Mouse (Mus musculus): ENCODE measurements at regions not wholly inside any gene's neighbourhood (a gene's known extent, or its start where the extent isn't known, plus 50 kb on each side); places are given as distances from the start of the nearest gene placed in this dataset.
"Not testable (repeated sequence)": the region's sequence is repeated elsewhere in the genome, so short reads cannot be mapped to it uniquely, and the experiment has no call there.

DNA sequence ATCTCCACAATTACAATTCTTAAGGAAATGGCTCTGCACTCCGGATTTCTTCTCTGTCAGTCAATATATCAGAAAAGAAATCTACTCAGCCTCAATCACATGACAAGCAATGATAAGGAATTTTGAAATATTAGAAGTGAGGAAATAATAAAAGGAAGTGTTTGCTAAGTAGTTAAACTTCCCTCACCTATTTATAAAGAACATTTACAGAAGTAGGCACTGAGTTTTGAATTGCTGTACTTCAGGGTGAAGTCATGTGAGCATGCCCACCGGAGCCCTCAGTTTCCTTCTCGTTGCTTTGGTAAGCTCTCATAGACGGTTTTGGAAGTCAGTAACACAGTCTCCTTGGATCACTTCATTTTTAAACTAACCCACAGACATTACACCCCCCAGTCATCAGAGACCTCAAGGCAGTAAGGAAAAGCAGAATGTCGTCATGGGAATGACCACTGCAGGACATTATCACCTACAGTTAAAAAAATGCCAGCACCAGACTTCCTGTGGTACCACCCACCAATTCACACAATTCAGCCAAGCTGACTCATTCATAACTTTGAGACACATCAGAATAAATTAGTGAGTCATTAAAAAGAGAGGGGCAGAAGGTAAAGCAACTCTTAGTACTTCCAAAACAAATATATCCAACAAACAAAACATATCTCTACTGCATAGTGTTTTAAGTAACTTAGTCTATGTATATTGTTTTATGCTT, 541.6 kb upstream of the Hsf2 start:
- intact Hi-C loops (cut with DNase I) = no loop called here
- no peak for DNase-seq (ENCODE audit: extremely low spot score in 1 of 2, low spot score in 2 of 2)

DNA sequence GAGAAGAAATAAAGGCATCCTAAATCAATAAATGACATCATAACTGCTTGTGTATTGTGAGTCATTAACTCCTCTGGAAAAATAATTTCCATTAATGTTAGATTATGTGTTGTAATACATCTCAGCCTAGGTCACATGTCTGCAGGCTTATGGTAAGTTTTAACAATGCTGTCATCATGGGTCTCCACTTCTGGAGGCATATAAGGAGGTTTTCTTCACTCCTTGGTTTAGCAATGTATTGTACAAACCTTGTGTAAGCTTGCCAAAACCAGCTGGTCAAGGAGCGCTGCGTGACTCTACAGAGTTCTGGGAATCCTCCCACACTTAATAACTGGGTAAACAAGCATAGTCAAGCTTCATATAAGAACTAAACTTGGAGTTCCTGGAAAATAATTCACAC, 529.5 kb upstream of the Hsf2 start:
- no peak for DNase-seq (ENCODE audit: extremely low spot score in 1 of 2, low spot score in 2 of 2)
- intact Hi-C loops (cut with DNase I) = no loop called here

DNA sequence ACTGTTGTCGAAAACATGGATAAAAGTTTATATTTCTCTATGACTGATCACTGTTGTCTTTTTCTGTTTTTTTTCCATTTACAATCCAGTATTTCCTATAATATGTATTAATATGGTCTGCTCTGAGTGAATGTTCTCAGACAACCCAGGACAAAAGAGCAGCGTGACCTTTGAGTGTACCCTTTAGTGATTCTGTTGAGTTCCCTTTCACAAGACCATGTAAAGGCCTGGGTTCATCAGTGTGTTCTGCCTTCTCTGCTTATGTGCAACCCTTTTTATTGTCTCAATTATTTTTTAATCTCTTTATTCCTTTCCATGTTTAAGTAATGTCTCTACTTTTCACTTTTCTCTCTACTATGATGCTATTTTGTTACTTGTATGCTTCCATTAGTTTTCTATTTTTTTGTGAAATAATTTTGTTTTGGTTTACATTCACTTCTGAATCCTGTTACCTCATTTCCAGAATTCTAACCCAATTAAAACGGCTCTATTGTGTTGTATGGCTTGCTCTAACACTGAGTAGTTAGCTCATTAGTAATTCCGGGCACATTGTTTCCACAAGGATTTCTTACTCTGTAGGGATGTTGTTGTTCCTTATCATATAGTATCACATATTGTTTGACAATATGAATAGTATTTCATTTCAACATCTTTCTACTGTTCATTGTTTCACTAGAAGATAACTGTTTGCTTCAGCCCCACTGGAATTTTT, 523.9 kb upstream of the Hsf2 start:
- no peak for DNase-seq (ENCODE audit: extremely low spot score in 1 of 2, low spot score in 2 of 2)
- intact Hi-C loops (cut with DNase I) = no loop called here

DNA sequence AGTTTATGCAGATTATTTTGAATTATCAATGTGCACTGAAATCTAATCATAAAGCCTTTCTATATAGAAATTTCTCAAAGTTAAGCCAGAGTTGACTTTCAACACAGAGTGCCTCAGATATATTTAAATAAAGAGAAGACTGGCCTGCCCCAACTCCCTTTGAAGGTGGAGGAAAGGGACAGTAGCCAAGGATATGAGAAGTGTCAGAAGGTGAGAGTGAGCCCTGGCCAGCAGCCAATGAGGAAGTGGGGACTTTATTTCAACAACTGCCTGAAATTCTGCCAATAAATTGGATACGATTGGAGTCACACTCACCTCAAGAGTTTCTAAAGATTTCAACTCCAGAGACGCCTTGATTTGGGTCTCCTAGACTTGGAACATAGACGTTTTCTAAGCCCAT, 523.0 kb upstream of the Hsf2 start:
- intact Hi-C loops (cut with DNase I) = no loop called here
- peak in 1 of 2 experiments; percentile 37 for DNase-seq (ENCODE audit: extremely low spot score in 1 of 2, low spot score in 2 of 2)

DNA sequence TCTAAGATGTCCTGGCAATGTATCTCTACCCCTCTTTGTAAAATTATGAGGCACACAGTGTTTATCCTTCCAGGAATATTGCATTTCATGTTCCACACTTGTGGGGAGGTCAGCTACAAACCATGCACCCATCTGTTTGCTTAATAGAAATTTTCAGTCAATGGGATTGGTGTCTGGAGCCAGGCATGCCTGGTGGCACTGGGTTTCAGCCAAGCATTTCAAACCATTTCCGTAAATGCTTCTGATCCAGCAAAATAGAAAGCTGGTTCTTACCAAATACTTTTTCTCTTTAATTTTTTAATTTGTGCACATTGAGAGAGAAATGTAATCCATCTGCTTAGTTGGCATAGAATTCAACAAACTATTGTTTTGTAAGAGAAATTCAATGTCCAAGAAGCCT, 517.3 kb upstream of the Hsf2 start:
- DNase-seq (ENCODE audit: extremely low spot score in 1 of 2, low spot score in 2 of 2) = no peak

DNA sequence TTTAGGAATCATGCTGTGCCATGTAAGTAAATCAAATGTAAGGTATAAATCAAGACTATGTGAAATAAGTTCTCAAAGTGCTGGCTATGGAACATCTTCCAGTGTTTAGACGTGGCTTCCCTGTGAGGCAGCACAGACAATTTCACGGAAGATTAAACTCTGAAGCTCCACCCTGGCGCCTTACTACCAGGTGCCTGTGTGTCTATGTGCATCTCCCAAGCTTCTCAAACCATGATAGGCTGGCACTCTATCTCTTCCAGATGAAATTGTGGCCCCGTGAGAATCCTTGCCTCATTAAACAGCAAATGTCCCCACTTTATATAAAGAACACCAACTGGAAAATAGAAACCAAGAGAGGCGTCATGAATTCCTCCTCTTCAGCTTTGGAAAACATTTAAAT, 511.4 kb upstream of the Hsf2 start:
- intact Hi-C loops (cut with DNase I) = no loop called here
- no peak for DNase-seq (ENCODE audit: extremely low spot score in 1 of 2, low spot score in 2 of 2)

More for the DNA sequence above, 517.3 kb upstream of the Hsf2 start:
- intact Hi-C loops (cut with DNase I) = no loop called here

DNA sequence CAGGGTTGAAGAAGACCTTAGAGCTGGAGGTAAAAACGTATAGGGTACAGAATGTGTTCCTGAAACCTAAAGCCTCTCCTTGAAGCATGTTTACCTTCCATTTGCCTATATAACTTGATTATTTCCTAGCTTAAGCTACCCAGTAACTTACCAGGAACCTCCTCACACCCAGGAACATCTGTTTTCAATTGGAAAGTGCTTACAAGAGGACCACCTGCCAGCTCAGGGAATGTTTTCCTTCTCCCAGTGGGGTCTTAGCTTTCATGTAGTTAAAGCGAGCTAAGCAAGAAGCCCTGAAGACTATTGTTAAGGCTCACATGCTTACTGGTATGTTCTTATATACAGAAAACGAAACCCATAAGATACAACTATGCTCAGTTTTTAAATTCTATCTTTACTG, 506.6 kb upstream of the Hsf2 start:
- intact Hi-C loops (cut with DNase I) = no loop called here
- peak in 1 of 2 experiments; percentile 22 for DNase-seq (ENCODE audit: extremely low spot score in 1 of 2, low spot score in 2 of 2)

DNA sequence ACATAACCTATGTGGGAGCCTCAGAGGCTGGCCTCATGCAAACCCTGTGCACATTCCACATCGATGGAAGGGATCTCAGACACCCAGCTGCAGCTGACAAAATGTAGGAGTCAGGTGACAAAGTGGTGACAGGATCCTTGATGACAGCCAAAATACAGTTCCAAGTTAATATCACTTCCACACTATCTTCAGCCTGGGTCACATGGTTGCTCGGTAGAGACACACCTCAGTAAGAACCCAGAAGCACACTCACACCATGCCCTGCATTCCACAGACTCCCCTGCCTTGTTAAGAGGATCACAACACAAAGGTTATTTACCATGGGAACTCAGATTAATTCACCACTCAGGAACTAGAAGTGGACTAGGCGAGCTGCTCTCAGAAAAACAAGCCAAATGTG, 505.4 kb upstream of the Hsf2 start:
- intact Hi-C loops (cut with DNase I) = no loop called here
- no peak for DNase-seq (ENCODE audit: extremely low spot score in 1 of 2, low spot score in 2 of 2)

DNA sequence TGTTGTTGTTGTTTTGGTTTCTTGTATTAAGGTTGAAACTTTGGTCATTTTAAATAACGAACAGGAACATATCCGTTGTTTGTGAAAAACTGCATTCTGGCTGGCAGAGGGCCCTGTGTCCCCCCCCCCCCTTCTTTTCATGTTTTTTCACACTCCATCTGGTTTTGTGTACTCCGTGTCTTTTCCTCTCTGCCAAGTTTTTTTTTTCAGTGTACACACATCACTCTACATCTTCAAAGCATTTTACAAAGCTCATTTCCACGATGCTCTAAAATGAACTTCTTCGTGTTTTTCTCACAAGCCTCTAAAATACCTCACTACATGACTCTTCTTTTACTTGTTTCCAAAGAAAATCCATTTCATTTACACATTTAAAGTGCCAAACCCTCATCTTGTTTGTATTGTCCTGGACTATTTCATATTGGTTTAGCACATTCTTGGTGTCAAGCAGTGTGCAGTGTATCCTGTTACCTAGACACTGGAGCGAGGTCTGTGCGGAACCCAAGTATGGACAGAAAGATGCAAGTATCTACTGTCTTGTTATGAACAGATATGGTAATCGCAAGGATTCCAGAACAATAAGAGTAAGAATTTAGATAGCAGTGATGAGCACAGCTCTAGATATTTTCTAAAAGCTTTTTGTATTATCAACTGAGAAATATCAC, 503.5 kb upstream of the Hsf2 start:
- peak in 1 of 2 experiments; percentile 23 for DNase-seq (ENCODE audit: extremely low spot score in 1 of 2, low spot score in 2 of 2)
- intact Hi-C loops (cut with DNase I) = no loop called here

DNA sequence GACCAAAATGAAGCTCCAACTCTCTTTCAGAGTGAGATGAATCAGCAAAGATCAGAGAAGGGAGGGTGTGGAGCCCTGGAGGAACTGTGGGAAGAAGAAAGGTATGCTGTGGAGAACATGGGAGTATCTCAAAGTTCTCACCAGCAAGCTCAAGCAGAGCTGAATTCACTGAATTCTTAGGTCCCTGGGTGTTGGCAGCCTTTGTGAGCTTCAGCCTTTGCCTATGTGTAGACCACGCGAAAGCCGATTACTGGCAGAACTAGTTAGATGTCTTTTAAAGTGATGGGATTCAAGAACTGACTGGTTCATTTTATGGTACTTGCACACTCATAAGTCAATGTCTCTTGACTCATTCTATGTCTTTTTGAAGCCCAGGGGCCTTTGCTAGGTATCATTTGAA, 491.2 kb upstream of the Hsf2 start:
- DNase-seq (ENCODE audit: extremely low spot score in 1 of 2, low spot score in 2 of 2) = no peak
- intact Hi-C loops (cut with DNase I) = loop anchor here (10.0 kb wide), 1 partner anchor 190 kb away; no protein-coding TSS in a partner anchor

DNA sequence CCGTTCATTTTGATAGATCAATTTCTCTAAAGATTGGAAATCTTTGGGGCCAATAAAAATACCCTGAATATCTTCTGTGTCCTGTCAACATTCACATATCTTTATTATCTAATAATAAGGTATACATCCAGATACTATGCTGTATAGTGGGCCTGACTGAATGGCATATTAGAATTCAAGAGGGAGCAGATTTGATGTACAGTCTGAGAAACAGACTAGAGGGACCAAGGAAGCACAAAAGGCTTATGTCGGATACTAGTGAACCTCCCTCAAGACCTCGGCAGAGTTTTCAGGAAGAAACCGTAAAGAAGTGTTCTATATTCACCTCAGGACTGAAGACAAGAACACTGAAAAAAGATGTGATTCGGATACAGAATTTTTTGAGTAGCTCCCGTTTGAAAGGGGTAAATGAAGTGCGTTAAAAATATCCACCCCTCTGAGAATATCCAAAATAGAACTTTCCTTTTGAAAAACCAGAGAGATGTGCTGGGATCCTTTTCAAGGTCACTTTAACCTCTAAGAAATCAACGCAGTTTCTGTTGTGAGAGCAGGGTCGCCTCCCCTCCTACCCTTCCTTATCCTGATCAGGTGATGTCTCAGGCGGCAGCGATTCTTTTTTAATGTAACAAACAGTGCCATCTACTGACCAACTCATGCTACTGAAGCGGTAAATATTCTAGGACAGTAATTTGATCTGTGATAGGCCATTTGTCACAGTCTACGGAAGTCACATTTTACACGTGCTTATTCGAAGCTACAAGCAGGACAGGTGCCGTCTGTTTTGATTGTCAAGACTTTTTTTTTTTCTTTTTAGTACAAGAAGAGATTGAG, 485.1 kb upstream of the Hsf2 start:
- intact Hi-C loops (cut with DNase I) = loop anchor here (1.0 to 10.0 kb wide), 2 partner anchors 314 to 628 kb away; no protein-coding TSS in a partner anchor
- peak; percentile 39 to 68 for DNase-seq (ENCODE audit: extremely low spot score in 1 of 2, low spot score in 2 of 2)

DNA sequence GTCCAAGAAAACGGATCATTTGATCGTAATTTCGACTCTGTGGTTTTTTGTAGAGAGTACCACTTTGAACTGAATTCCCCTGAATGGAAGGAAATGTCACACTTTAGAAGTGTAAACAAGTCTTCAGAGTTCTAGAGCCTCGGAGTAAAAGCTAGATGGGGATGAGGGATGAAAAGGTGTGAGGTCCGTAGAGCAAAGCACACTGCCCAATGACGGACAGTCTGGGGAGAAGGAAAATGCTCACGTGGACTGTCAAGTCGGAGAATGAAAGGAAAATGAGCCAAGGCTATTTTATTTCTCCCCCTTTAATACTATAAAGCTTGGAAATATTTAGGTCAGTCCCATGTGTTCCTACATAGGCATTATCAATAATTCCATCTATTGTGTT, 484.5 kb upstream of the Hsf2 start:
- intact Hi-C loops (cut with DNase I) = loop anchor here (1.0 to 10.0 kb wide), 2 partner anchors 313 to 628 kb away; no protein-coding TSS in a partner anchor
- no peak for DNase-seq (ENCODE audit: extremely low spot score in 1 of 2, low spot score in 2 of 2)

DNA sequence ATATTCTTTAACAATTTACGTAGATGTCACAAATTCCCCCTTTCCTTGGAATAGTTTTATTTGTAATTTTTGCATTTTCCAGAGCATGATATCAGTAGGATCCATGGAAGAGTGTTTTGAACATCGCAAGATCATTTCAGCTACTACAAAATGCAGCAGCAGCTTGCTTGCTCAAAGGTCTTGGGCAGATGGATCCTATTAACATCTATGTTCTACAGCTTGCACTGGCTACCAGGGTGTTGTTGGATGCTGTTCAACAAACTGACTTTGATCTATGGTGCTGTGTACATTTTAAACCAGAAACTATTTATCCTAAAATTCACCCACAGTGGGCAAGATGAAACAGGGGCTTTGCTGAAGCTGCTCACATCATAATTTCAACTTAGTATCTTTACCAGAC, 448.5 kb upstream of the Hsf2 start:
- no peak for DNase-seq (ENCODE audit: extremely low spot score in 1 of 2, low spot score in 2 of 2)
- intact Hi-C loops (cut with DNase I) = no loop called here

DNA sequence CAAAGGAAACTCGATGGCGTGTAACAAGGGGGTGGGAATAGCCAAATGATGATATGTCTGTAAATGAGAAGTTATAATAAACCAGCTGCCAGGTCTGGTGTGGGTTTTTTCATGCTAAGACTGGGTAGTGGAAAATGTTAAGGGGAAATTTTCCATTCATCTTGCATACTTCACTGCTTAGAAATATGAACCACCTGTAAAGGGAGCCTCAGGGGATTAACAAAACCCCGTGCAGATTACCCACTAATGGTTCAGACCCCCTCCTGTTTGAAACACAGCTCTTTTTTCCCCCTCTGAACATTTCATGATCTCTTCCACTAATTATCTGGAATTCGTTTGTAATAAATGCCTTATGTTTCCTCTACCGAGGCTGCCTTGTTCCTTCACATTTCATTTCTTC, 446.0 kb upstream of the Hsf2 start:
- DNase-seq (ENCODE audit: extremely low spot score in 1 of 2, low spot score in 2 of 2) = no peak
- intact Hi-C loops (cut with DNase I) = no loop called here

DNA sequence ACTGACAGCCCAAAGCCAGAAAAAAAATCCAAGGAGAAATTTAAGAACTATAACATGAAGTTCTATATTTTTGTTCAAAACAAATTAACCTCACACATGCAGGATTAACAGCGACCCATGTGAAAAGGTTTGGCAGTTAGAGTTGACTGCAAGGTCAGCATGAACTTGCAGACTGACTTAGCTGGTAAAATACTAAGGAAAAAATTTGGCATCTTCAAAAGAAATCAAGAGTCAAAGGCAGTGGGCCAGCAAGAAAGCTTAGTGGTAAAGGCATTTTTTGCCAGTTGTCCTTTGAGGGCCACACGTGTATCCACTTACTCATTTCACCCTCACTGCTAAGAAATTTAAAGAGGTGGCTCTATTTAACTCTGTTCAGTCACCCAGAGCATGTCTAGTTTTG, 440.2 kb upstream of the Hsf2 start:
- no peak for DNase-seq (ENCODE audit: extremely low spot score in 1 of 2, low spot score in 2 of 2)
- intact Hi-C loops (cut with DNase I) = no loop called here

DNA sequence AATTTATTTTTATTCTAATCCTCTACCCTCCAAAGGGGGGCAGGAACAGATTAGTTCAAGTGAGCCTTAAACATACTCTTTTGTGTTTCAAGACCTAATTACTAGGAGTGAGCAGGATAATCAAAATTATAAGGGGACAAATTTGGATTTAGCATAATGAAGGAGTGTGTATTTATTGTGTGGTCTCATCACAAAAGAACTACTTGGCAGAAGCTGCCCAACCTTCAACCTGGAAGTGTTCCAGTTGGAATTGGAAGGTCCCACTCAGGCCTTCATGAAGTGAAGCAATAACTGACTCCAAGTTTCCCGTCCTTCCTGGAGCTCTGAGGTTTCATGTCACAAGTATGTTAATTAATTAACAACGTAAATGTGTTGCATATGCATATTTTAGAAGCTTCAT, 439.3 kb upstream of the Hsf2 start:
- intact Hi-C loops (cut with DNase I) = no loop called here
- DNase-seq (ENCODE audit: extremely low spot score in 1 of 2, low spot score in 2 of 2) = no peak

DNA sequence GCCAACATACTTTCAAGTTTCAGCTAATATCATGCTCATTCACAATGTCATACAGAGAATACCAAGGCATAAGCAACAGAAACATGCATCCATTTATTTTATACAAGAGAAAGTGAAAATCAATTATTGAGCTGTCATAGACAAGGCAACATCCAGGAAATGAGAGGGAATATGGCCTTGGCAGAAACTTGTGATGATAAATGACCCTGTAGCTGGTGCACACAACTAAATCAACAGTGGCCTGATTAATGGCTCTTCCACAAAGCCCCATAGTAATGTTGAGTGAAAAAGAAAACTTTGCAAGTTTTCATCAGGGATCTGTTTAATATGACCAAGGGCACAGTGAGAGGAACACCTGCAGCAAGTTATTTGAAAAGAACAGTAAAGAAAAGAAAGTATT, 438.5 kb upstream of the Hsf2 start:
- DNase-seq (ENCODE audit: extremely low spot score in 1 of 2, low spot score in 2 of 2) = no peak
- intact Hi-C loops (cut with DNase I) = no loop called here

DNA sequence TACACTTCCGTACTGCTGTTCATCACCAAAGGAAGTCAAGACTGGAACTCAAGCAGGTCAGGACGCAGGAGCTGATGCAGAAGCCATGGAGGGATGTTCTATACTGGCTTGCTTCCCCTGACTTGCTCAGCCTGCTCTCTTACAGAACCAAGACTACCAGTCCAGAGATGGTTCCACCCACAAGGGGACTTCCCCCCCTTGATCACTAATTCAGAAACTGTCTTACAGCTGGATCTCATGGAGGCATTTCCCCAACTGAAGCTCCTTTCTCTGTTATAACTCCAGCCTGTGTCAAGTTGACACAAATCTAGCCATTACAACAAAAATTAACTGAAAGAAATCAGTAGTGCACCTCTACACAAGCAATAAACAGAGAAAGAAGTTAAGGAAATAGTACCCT, 432.8 kb upstream of the Hsf2 start:
- DNase-seq (ENCODE audit: extremely low spot score in 1 of 2, low spot score in 2 of 2); intact Hi-C loops (cut with DNase I): not testable (repeated sequence)

DNA sequence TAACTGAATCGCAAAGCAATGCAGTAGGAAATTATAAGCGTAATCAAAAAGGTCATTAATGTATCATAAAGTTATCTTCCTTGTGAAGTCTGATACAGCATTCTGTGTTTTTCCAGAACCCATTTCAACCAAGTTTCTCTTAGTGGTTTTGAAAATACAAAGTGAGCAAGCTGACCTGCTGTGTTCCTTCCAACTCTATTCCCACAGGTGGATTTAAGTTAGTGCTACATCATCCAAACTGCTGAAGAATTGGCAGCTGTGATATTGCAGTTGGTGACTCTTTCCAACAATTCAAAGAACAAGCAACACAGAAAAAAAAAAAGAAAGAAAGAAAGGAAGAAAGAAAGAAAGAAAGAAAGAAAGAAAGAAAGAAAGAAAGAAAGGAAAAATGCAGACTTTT, 396.1 kb upstream of the Hsf2 start:
- DNase-seq (ENCODE audit: extremely low spot score in 1 of 2, low spot score in 2 of 2) = no peak
- intact Hi-C loops (cut with DNase I) = no loop called here
